Mouse (Mus musculus): ENCODE results near the gene Tmem158. TPM values are rescaled to one million over a fixed set of nuclear protein-coding genes. Genes with fewer than 3 reads are reported as not detected.

Gene Tmem158
- polyA plus RNA-seq, 1 experiment from 2014 or later, result 18.8 TPM

- Histone ChIP-seq H3K36me3 (no peaks in the 10 kb centered on the region), H3K4me2 (replicated peaks) (no peak overlapping the region), H3K27ac (replicated peaks) (no peak overlapping the region), H3K27me3 (no peaks in the 10 kb centered on the region), H3K4me1 (no peaks in the 10 kb centered on the region), H3K9ac (no peak overlapping the region), H3K4me3 (replicated peaks) (no peak overlapping the region), H3K9me3 (replicated peaks) (no peaks in the 10 kb centered on the region)
- WGBS, result 54% methylated on average over 2 of the region's 2 CpGs
- no peak for ATAC-seq (ENCODE audit: insufficient number of reproducible peaks, low FRiP score, low TSS enrichment, low read depth)
Measured at GRCm38 (mm10) chr9:123224863-123225431, 35.6 kb downstream of the Tmem158 start.

- H3K9ac ChIP-seq, result no peak overlapping the region
- H3K4me1 ChIP-seq, result peaks cover 10% of the 10 kb centered on the region; the same call in 1 of the 2 replicates
- ATAC-seq (ENCODE audit: insufficient number of reproducible peaks, low FRiP score, low TSS enrichment, low read depth), result no peak
- no peaks in the 10 kb centered on the region for H3K9me3 ChIP-seq (replicated peaks)
- no peaks in the 10 kb centered on the region for H3K36me3 ChIP-seq
- no peak overlapping the region for H3K4me2 ChIP-seq (replicated peaks)
- WGBS, result 43% methylated on average over 5 of the region's 5 CpGs
- H3K4me3 ChIP-seq (replicated peaks), result no peak overlapping the region
- H3K27ac ChIP-seq (replicated peaks), result no peak overlapping the region
- H3K27me3 ChIP-seq, result peaks cover 8% of the 10 kb centered on the region
Measured at GRCm38 (mm10) chr9:123219826-123220225, 40.7 kb downstream of the Tmem158 start.

GRCm38 (mm10) chr9:123215621-123216440 lies 44.7 kb downstream of the Tmem158 start, which contains the start of gene Cdcp1:
Cdcp1 (minus strand) TSS chr9:123216038.
- no peaks in the 10 kb centered on the region for H3K36me3 ChIP-seq
- peaks cover 13% of the 10 kb centered on the region; the same call in 1 of the 2 replicates for H3K4me1 ChIP-seq
- WGBS, result 7% methylated on average over 45 of the region's 45 CpGs
- H3K9me3 ChIP-seq (replicated peaks), result no peaks in the 10 kb centered on the region
- peak; percentile 60; the same call in 1 of the 2 replicates for ATAC-seq (ENCODE audit: insufficient number of reproducible peaks, low FRiP score, low TSS enrichment, low read depth)
- peak within 1 kb of the TSS; percentile 45 for H3K4me3 ChIP-seq (replicated peaks)
- peak within 1 kb of the TSS; percentile 11; the same call in 1 of the 2 replicates for H3K27ac ChIP-seq (replicated peaks)
- H3K27me3 ChIP-seq, result peaks cover 8% of the 10 kb centered on the region
- H3K4me2 ChIP-seq (replicated peaks), result peak within 1 kb of the TSS; percentile 48
- H3K9ac ChIP-seq, result peak within 1 kb of the TSS; percentile 42

- 60% methylated on average over 9 of the region's 9 CpGs for WGBS
- no peak overlapping the region for H3K27ac ChIP-seq (replicated peaks)
Measured at GRCm38 (mm10) chr9:123213371-123213770, 47.2 kb downstream of the Tmem158 start.

More at GRCm38 (mm10) chr9:123213371-123213770, 47.2 kb downstream of the Tmem158 start:
- no peak for ATAC-seq (ENCODE audit: insufficient number of reproducible peaks, low FRiP score, low TSS enrichment, low read depth)
- peaks cover 13% of the 10 kb centered on the region; the same call in 1 of the 2 replicates for H3K4me1 ChIP-seq
- H3K9me3 ChIP-seq (replicated peaks), result no peaks in the 10 kb centered on the region
- H3K4me3 ChIP-seq (replicated peaks), result no peak overlapping the region
- H3K4me2 ChIP-seq (replicated peaks), result no peak overlapping the region
- peaks cover 8% of the 10 kb centered on the region for H3K27me3 ChIP-seq
- no peaks in the 10 kb centered on the region for H3K36me3 ChIP-seq
- H3K9ac ChIP-seq, result no peak overlapping the region

Other genes with a start within 250 kb of the Tmem158 start
- 26.0 and 27.3 TPM in 2 replicates for gene Tmem42, start 239.4 kb downstream of the Tmem158 start, polyA plus RNA-seq (2015; fragmentation: Nextera tagmentation; extraction: Ambion mirVana)
- gene Tgm4, start 226.0 kb downstream of the Tmem158 start, polyA plus RNA-seq (2015; fragmentation: Nextera tagmentation; extraction: Ambion mirVana), result 0.42 and 0.47 TPM in 2 replicates
- 74.8 and 78.9 TPM in 2 replicates for gene Zdhhc3, start 147.6 kb downstream of the Tmem158 start, polyA plus RNA-seq (2015; fragmentation: Nextera tagmentation; extraction: Ambion mirVana)
- gene Exosc7, start 147.5 kb downstream of the Tmem158 start, polyA plus RNA-seq (2015; fragmentation: Nextera tagmentation; extraction: Ambion mirVana), result 98.0 and 105 TPM in 2 replicates
- 5.4 and 5.6 TPM in 2 replicates for gene Clec3b, start 109.8 kb downstream of the Tmem158 start, polyA plus RNA-seq (2015; fragmentation: Nextera tagmentation; extraction: Ambion mirVana)
- 11.6 and 14.1 TPM in 2 replicates for gene Cdcp1, start 44.7 kb downstream of the Tmem158 start, polyA plus RNA-seq (2015; fragmentation: Nextera tagmentation; extraction: Ambion mirVana)
- gene Lars2, start 106.2 kb upstream of the Tmem158 start, polyA plus RNA-seq (2015; fragmentation: Nextera tagmentation; extraction: Ambion mirVana), result 894 and 1,260 TPM in 2 replicates
- gene Limd1, start 217.9 kb upstream of the Tmem158 start, polyA plus RNA-seq (2015; fragmentation: Nextera tagmentation; extraction: Ambion mirVana), result 53.8 and 53.9 TPM in 2 replicates